Mouse (Mus musculus) midbrain, postnatal 0 days (tissue): ENCODE results near the gene Adssl1. TPM values are rescaled to one million over a fixed set of nuclear protein-coding genes. Genes with fewer than 3 reads are reported as not detected.

Source experiments
- ATAC-seq: fragments of 200-750 bp; cut with Nextera tagmentation; 2 replicates; pipeline ENCODE4 v1.8.0; 2017; ENCODE audit warnings: moderate number of reproducible peaks, mild to moderate bottlenecking, moderate TSS enrichment, moderate library complexity; ENCODE audit not compliant: low FRiP score
- DNase-seq: peaks from one replicate; pipeline ENCODE4 v3.0.0-alpha.2; 2015; ENCODE audit warnings: low spot score
- H3K27ac ChIP-seq: fragments of 300-500 bp; sonication (generic); 2 replicates; pipeline ENCODE4 v1.5.1; 2014; ENCODE audit warnings: low read depth, mild to moderate bottlenecking, low read length, mixed read lengths
- H3K27me3 ChIP-seq: fragments of 300-500 bp; sonication (generic); 2 replicates; pipeline ENCODE4 v1.6.1; 2014; ENCODE audit warnings: low read length, control low read depth, mixed read lengths; ENCODE audit not compliant: insufficient read depth
- H3K36me3 ChIP-seq: fragments of 300-500 bp; sonication (generic); 2 replicates; pipeline ENCODE4 v1.6.1; 2014; ENCODE audit warnings: low read length, control low read depth, mixed read lengths; ENCODE audit not compliant: insufficient read depth
- H3K4me1 ChIP-seq: fragments of 300-500 bp; sonication (generic); 2 replicates; pipeline ENCODE4 v1.6.1; 2014; ENCODE audit warnings: mild to moderate bottlenecking, control low read depth, antibody characterized with exemption, low read length, mixed read lengths; ENCODE audit not compliant: insufficient read depth
- H3K4me2 ChIP-seq: fragments of 300-500 bp; sonication (generic); 2 replicates; pipeline ENCODE4 v1.6.1; 2014; ENCODE audit warnings: low read depth, mild to moderate bottlenecking, low read length, mixed read lengths; ENCODE audit not compliant: poor library complexity, severe bottlenecking
- H3K4me3 ChIP-seq: fragments of 300-500 bp; sonication (generic); 2 replicates; pipeline ENCODE4 v1.5.1; 2014; ENCODE audit warnings: low read depth, mild to moderate bottlenecking, low read length, moderate library complexity
- H3K9ac ChIP-seq: fragments of 300-500 bp; sonication (generic); replicated peaks from 2 replicates; pipeline ENCODE4 v1.6.1; 2014; ENCODE audit warnings: mild to moderate bottlenecking, low read length, moderate library complexity, mixed read lengths; ENCODE audit not compliant: poor library complexity, severe bottlenecking
- H3K9me3 ChIP-seq: fragments of 300-500 bp; sonication (generic); 2 replicates; pipeline ENCODE4 v1.6.1; 2016; ENCODE audit warnings: low read length, control low read depth
- CTCF ChIP-seq: IDR thresholded peaks from 2 replicates; pipeline ENCODE4 v1.5.1; 2016; ENCODE audit warnings: antibody characterized with exemption, mild to moderate bottlenecking
- WGBS: fragments of 180-500 bp; shearing (Covaris S2); extraction: QIAGEN DNeasy Blood & Tissue Kit; methylation state at CpG from one replicate; pipeline ENCODE4 v1.1.7; 2014; 5-methylcytosine and 5-hydroxymethylcytosine counted together
- polyA plus RNA-seq: library from polyadenylated mRNA; unstranded; fragments of >200 nt; fragmentation: Nextera tagmentation; extraction: Ambion mirVana; gene quantifications from 2 replicates; pipeline ENCODE4 v1.2.1, GENCODE M21; 2015
- total RNA-seq: library from RNA; depleted of rRNA; stranded (reverse); fragments of >200 nt; gene quantifications from 2 replicates; pipeline ENCODE4 v1.2.3, GENCODE M21; 2014

Adssl1 gene
- total and polyA plus RNA-seq, 2 experiments from 2014 or later, result 4.1 to 8.2 TPM

DNA sequence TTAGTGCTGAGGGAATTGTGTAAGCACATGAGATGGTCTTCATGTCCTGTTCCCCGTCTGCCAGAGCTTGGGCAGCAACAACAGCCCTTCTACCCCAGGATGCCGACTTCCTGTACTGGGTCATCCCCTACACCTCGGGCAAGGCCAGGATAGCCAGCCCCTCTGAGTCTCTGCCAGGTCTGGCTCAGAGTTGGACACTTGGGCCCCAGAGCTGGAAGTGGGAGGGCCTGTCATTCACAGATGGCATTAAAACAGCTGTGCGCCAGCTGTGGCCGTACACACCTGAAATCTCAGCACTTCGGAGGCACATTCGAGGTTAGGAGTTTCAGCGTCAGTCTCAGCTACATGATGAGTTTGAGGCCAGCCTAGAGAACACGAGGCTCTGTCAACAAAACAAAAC lies 23.4 kb upstream of the Adssl1 start:
- H3K9me3 ChIP-seq, result no peaks in the 10 kb centered on the region
- H3K36me3 ChIP-seq, result no peaks in the 10 kb centered on the region
- no peak for TF ChIP-seq CTCF
- WGBS, result 76% methylated on average over 9 of the region's 9 CpGs
- DNase-seq (no peak), ATAC-seq (no peak)
- no peaks in the 10 kb centered on the region; the same call in 1 of the 2 replicates for H3K4me1 ChIP-seq
- H3K27ac ChIP-seq, result no peak overlapping the region
- H3K4me3 ChIP-seq, result no peak overlapping the region
- no peak overlapping the region for H3K4me2 ChIP-seq
- H3K27me3 ChIP-seq, result no peaks in the 10 kb centered on the region
- no peak overlapping the region for H3K9ac ChIP-seq

DNA sequence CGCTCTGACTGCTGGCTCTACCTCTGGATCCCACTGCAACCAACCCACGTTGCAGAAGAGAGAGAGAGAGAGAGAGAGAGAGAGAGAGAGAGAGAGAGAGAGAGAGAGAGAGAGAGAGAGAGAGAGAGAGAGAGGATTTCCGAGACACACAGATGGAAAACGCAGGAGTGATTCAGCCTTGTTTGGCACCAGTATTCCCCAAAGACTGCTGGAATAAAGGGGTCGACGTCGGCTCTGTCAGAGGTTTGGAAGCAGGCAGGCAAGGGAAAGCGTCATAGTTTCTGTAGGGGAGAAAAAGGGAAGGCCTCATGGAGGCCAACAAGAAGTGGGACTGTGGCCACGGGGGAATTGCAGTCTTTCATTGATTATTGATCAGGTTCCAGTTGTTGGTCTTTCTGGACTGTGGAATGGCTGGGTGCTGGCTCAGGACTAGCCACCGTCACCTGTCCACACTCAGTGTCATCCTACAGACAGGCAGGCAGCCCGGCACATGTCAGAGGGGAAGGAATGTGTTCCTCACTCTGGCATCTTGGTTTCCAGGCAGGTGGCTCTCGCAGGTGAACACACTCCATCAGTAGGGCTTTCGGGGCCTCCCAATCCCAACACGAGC lies 22.8 kb upstream of the Adssl1 start:
- Histone ChIP-seq H3K9me3 (no peaks in the 10 kb centered on the region), H3K4me1 (no peaks in the 10 kb centered on the region; the same call in 1 of the 2 replicates), H3K4me2 (no peak overlapping the region), H3K27ac (no peak overlapping the region), H3K9ac (no peak overlapping the region), H3K27me3 (no peaks in the 10 kb centered on the region), H3K36me3 (no peaks in the 10 kb centered on the region), H3K4me3 (no peak overlapping the region)
- WGBS, result 69% methylated on average over 14 of the region's 14 CpGs
- no peak for ATAC-seq
- TF ChIP-seq CTCF, result no peak
- no peak for DNase-seq

DNA sequence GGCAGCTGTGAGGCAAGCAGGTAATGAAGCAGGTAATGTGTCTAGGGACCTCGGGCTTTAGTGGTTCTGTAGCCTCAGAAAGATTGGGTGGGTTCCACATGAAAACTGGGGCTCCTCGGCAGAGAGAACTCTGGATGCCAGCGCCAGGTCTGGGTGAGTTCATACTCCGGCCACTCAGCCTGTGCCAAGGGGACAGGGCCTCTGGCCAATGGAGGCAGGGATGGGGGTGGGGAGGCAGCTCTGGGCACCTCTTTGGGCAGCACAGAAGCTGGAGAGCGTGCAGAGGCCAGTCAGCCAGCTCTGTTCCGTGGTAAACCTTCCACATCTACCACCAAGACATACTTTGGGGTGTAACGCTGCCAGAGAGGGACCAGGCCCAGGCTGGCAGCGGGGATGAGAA lies 22.2 kb upstream of the Adssl1 start:
- ATAC-seq (no peak), DNase-seq (no peak)
- no peak overlapping the region for H3K9ac ChIP-seq
- WGBS, result 84% methylated on average over 8 of the region's 8 CpGs
- H3K36me3 ChIP-seq, result no peaks in the 10 kb centered on the region
- no peaks in the 10 kb centered on the region; the same call in 1 of the 2 replicates for H3K4me1 ChIP-seq
- H3K4me3 ChIP-seq, result no peak overlapping the region
- H3K9me3 ChIP-seq, result no peaks in the 10 kb centered on the region
- H3K27me3 ChIP-seq, result no peaks in the 10 kb centered on the region
- TF ChIP-seq CTCF, result no peak
- no peak overlapping the region for H3K27ac ChIP-seq
- H3K4me2 ChIP-seq, result no peak overlapping the region

DNA sequence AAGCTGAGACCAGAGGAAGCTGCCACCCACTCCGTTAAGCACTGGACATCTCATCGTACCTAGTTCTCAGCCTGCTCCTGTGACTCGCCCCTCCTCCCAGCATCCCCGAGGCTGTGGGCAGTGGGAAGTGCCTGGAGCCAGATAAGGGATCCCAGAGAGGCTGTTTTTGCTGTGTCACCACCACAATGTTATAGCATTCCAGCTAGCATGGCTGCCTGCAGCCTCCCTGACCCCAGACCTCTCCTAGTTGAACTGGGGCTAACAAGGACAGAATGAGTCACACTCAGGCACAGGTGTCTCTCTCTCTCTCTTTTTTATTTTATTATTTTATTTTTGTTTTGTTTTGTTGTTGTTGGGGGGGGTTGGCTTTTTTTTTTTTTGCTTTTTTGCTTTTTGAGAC lies 20.6 kb upstream of the Adssl1 start:
- Histone ChIP-seq H3K9me3 (no peaks in the 10 kb centered on the region), H3K9ac (no peak overlapping the region), H3K4me3 (no peak overlapping the region), H3K27me3 (no peaks in the 10 kb centered on the region), H3K4me1 (no peaks in the 10 kb centered on the region; the same call in 1 of the 2 replicates), H3K4me2 (no peak overlapping the region), H3K36me3 (no peaks in the 10 kb centered on the region), H3K27ac (no peak overlapping the region)
- DNase-seq (no peak), ATAC-seq (no peak)
- WGBS, result 47% methylated on average over 4 of the region's 4 CpGs
- TF ChIP-seq CTCF, result no peak

DNA sequence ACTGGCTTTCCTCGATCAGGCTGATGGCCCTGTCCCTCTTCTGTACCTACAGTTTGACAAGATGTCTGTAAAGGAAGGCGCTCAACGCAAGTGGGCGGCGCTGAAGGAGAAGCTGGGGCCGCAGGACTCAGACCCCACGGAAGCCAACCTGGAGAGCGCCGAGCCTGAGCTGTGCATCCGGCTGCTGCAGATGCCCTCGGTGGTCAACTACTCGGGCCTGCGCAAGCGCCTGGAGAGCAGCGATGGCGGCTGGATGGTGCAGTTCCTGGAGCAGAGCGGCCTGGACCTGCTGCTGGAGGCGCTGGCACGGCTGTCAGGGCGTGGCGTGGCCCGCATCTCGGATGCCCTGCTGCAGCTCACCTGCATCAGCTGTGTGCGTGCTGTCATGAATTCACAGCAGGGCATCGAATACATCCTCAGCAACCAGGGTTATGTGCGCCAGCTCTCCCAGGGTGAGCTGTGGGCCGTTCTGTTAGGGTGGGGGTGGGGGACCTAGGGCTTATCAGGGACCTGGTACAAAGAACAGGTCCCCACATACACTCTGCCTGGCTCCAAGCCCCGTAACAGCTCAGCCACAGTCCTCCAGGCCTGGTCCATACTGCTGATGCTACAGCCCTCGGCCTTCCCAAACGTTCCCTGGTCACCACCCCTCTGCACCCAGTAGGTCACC lies 19.8 kb upstream of the Adssl1 start:
- H3K4me3 ChIP-seq, result no peak overlapping the region
- H3K9ac ChIP-seq, result no peak overlapping the region
- no peak for ATAC-seq
- H3K27me3 ChIP-seq, result no peaks in the 10 kb centered on the region
- no peak overlapping the region for H3K27ac ChIP-seq
- no peaks in the 10 kb centered on the region for H3K36me3 ChIP-seq
- WGBS, result 83% methylated on average over 30 of the region's 30 CpGs
- H3K4me2 ChIP-seq, result no peak overlapping the region
- no peak for DNase-seq
- no peaks in the 10 kb centered on the region for H3K9me3 ChIP-seq
- TF ChIP-seq CTCF, result no peak
- no peaks in the 10 kb centered on the region for H3K4me1 ChIP-seq

DNA sequence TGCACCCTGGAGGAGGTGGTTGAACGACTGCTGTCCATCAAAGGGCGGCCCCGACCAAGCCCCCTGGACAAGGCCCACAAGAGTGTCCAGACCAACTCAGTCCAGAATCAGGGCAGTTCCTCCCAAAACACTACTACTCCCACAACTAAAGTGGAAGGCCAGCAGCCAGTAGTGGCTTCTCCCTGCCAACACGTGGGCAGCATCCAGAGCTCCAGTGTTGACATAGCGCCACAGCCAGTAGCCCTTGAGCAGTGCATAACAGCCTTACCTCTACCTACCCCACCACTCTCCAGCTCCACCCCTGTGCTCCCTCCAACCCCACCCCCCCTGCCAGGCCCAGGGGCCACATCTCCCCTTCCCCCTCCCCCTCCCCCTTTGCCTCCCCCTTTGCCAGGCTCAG lies 15.8 kb upstream of the Adssl1 start:
- H3K36me3 ChIP-seq, result no peaks in the 10 kb centered on the region
- ATAC-seq (no peak), DNase-seq (no peak)
- no peaks in the 10 kb centered on the region for H3K4me1 ChIP-seq
- no peak overlapping the region for H3K9ac ChIP-seq
- 90% methylated on average over 5 of the region's 5 CpGs for WGBS
- no peaks in the 10 kb centered on the region for H3K27me3 ChIP-seq
- H3K4me3 ChIP-seq, result no peak overlapping the region
- H3K4me2 ChIP-seq, result no peak overlapping the region
- no peak for TF ChIP-seq CTCF
- no peaks in the 10 kb centered on the region for H3K9me3 ChIP-seq
- H3K27ac ChIP-seq, result no peak overlapping the region
